18 mouse cellular contexts compared by ENCODE assay signal in the genomic region with DNA sequence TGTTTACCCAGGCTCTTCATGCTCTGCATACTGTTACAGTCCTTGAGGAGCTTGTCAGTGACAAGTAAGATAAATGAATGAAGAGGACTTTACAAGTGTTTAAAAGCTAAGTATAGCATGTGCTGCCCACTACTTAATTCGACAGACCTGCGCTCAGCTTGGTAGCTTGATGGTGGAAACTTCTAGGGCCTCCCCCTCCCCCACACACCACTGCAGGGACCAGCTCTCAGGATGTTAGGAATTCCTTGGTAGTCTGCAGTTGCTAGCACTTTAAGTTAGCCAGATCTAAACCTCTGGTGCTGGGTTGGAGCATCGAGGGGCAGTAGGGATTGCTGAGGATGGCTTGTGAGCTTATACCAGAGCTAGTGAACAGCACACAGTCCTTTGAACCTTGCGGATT.
DNase-seq lines count a peak whose midpoint lies in the region; ATAC-seq and TF ChIP-seq lines count a peak whose summit lies in the region.
"Had no signal": no experiment of that assay in that cellular context is flagged by ENCODE, and none has a peak within 500 bp of the region (broad histone marks: within the 10 kb centered on the region; RNA-seq: fewer than 3 reads in every experiment).

No protein-coding gene starts in this region.

- 19% methylated on average over 4 of the region's 4 CpGs for WGBS in intestine, embryonic 14.5 days
- WGBS in intestine, postnatal 0 days, result 43% methylated on average over 4 of the region's 4 CpGs
- WGBS in stomach, embryonic 14.5 days, result 14% methylated on average over 4 of the region's 4 CpGs
- WGBS in stomach, postnatal 0 days, result 28% methylated on average over 4 of the region's 4 CpGs
- WGBS in intestine, embryonic 15.5 days, result 24% methylated on average over 4 of the region's 4 CpGs

- no peak for TF ChIP-seq CTCF in intestine, postnatal 0 days (IDR thresholded peaks at IDR 0.05; ENCODE audit: low read depth)
- TF ChIP-seq CTCF in stomach, postnatal 0 days (IDR thresholded peaks at IDR 0.05; ENCODE audit: low read depth), result no peak

- H3K27me3 ChIP-seq in intestine, embryonic 14.5 days (replicated peaks; ENCODE audit: control insufficient read depth, insufficient read depth, low read length), result no peaks in the 10 kb centered on the region
- H3K27me3 ChIP-seq in intestine, postnatal 0 days (replicated peaks; ENCODE audit: control insufficient read depth, insufficient read depth, low read length), result no peaks in the 10 kb centered on the region
- H3K27me3 ChIP-seq in stomach, embryonic 14.5 days (ENCODE audit: control insufficient read depth, insufficient read depth, low read length), result no peaks in the 10 kb centered on the region
- no peaks in the 10 kb centered on the region for H3K27me3 ChIP-seq in stomach, postnatal 0 days (ENCODE audit: control insufficient read depth, insufficient read depth, low read length)
- H3K27me3 ChIP-seq in intestine, embryonic 15.5 days (replicated peaks), result no peaks in the 10 kb centered on the region
- H3K27me3 ChIP-seq: hindbrain, embryonic 12.5 days had no signal

- H3K4me1 ChIP-seq in intestine, embryonic 14.5 days (replicated peaks; ENCODE audit: control insufficient read depth, insufficient read depth, low read length), result peaks cover 26% of the 10 kb centered on the region
- H3K4me1 ChIP-seq in intestine, postnatal 0 days (replicated peaks; ENCODE audit: control insufficient read depth, insufficient read depth, low read length), result no peaks in the 10 kb centered on the region
- peaks cover 16% of the 10 kb centered on the region; the same call in 1 of the 2 replicates for H3K4me1 ChIP-seq in stomach, embryonic 14.5 days (ENCODE audit: control insufficient read depth, insufficient read depth, low read length)
- H3K4me1 ChIP-seq in stomach, postnatal 0 days (replicated peaks; ENCODE audit: control insufficient read depth, insufficient read depth), result no peaks in the 10 kb centered on the region; the same call in 1 of the 2 replicates
- H3K4me1 ChIP-seq in intestine, embryonic 15.5 days (replicated peaks), result peaks cover 12% of the 10 kb centered on the region
- H3K4me1 ChIP-seq: forebrain, embryonic 10.5 days; midbrain, embryonic 13.5 days had no signal

- no peak for TF ChIP-seq EP300 in stomach, postnatal 0 days (optimal IDR thresholded peaks at IDR 0.05)

- H3K4me2 ChIP-seq in intestine, embryonic 14.5 days (ENCODE audit: low read length), result peak overlapping the region; percentile 22
- H3K4me2 ChIP-seq in intestine, postnatal 0 days (replicated peaks; ENCODE audit: low read depth), result no peak overlapping the region
- no peak overlapping the region for H3K4me2 ChIP-seq in stomach, embryonic 14.5 days (replicated peaks; ENCODE audit: low read depth, low read length)
- H3K4me2 ChIP-seq in stomach, postnatal 0 days (replicated peaks; ENCODE audit: low read depth), result no peak overlapping the region
- H3K4me2 ChIP-seq in intestine, embryonic 15.5 days (replicated peaks), result 0 out of 2 replicates have a peak overlapping the region, but pooled peaks have one; percentile 17
- H3K4me2 ChIP-seq: hindbrain, embryonic 12.5 days; liver, embryonic 11.5 days; midbrain, embryonic 13.5 days had no signal

- H3K4me3 ChIP-seq in intestine, embryonic 14.5 days (ENCODE audit: low read depth, low read length), result no peak overlapping the region
- H3K4me3 ChIP-seq in intestine, postnatal 0 days (ENCODE audit: low read depth, low read length), result no peak overlapping the region
- H3K4me3 ChIP-seq in stomach, embryonic 14.5 days (ENCODE audit: low read depth, low read length), result no peak overlapping the region
- H3K4me3 ChIP-seq in stomach, postnatal 0 days (ENCODE audit: low read depth, low read length), result no peak overlapping the region
- H3K4me3 ChIP-seq in intestine, embryonic 15.5 days (replicated peaks), result no peak overlapping the region
- H3K4me3 ChIP-seq: forebrain, embryonic 10.5 days; hindbrain, embryonic 12.5 days; layer of hippocampus, adult 2 months; midbrain, embryonic 13.5 days; myocyte had no signal

- peak overlapping the region; percentile 62 for H3K27ac ChIP-seq in intestine, embryonic 14.5 days (ENCODE audit: low read depth)
- H3K27ac ChIP-seq in intestine, postnatal 0 days (ENCODE audit: low read depth, low read length), result no peak overlapping the region
- H3K27ac ChIP-seq in stomach, embryonic 14.5 days (ENCODE audit: low read length), result no peak overlapping the region; the same call in 1 of the 2 replicates
- no peak overlapping the region for H3K27ac ChIP-seq in stomach, postnatal 0 days (replicated peaks)
- peak overlapping the region; percentile 36; the same call in 1 of the 2 replicates for H3K27ac ChIP-seq in intestine, embryonic 15.5 days
- H3K27ac ChIP-seq: forebrain, embryonic 10.5 days; hindbrain, embryonic 12.5 days; layer of hippocampus, adult 2 months; midbrain, embryonic 13.5 days had no signal

- no peaks in the 10 kb centered on the region for H3K9me3 ChIP-seq in intestine, embryonic 14.5 days (ENCODE audit: control insufficient read depth, low read length)
- no peaks in the 10 kb centered on the region for H3K9me3 ChIP-seq in intestine, postnatal 0 days (ENCODE audit: control insufficient read depth)
- no peaks in the 10 kb centered on the region for H3K9me3 ChIP-seq in stomach, embryonic 14.5 days (ENCODE audit: control insufficient read depth, low read depth, low read length)
- no peaks in the 10 kb centered on the region for H3K9me3 ChIP-seq in stomach, postnatal 0 days (ENCODE audit: control insufficient read depth, low read length)
- no peaks in the 10 kb centered on the region for H3K9me3 ChIP-seq in intestine, embryonic 15.5 days
- H3K9me3 ChIP-seq: forebrain, embryonic 10.5 days; hindbrain, embryonic 12.5 days; midbrain, embryonic 13.5 days had no signal

- H3K9ac ChIP-seq in intestine, embryonic 14.5 days (ENCODE audit: low read length), result no peak overlapping the region
- H3K9ac ChIP-seq in intestine, postnatal 0 days (ENCODE audit: low read depth, low read length), result no peak overlapping the region
- H3K9ac ChIP-seq in stomach, embryonic 14.5 days (replicated peaks; ENCODE audit: low read depth, low read length), result no peak overlapping the region
- H3K9ac ChIP-seq in stomach, postnatal 0 days (ENCODE audit: low read length), result no peak overlapping the region
- H3K9ac ChIP-seq in intestine, embryonic 15.5 days, result no peak overlapping the region
- H3K9ac ChIP-seq: forebrain, postnatal 0 days; hindbrain, embryonic 12.5 days; midbrain, embryonic 13.5 days had no signal

- peak; percentile 74 for DNase-seq in intestine, embryonic 14.5 days (ENCODE audit: low spot score)
- no peak for DNase-seq in stomach, postnatal 0 days (ENCODE audit: low spot score)
- DNase-seq in spleen, postnatal 10 days (ENCODE audit: low spot score in 2 of 2), result no peak
- no peak for DNase-seq in urinary bladder, postnatal 4 days (ENCODE audit: low spot score in 2 of 2)
- DNase-seq: adrenal gland, adult 2 months; cerebellum, adult 8-10 months; forebrain, postnatal 0 days; lung, adult 18-20 months had no signal

- H3K36me3 ChIP-seq in intestine, embryonic 14.5 days (ENCODE audit: control insufficient read depth, insufficient read depth, low read length), result no peaks in the 10 kb centered on the region
- H3K36me3 ChIP-seq in intestine, postnatal 0 days (ENCODE audit: control insufficient read depth, insufficient read depth), result no peaks in the 10 kb centered on the region
- no peaks in the 10 kb centered on the region for H3K36me3 ChIP-seq in stomach, embryonic 14.5 days (ENCODE audit: control insufficient read depth, insufficient read depth, low read length)
- no peaks in the 10 kb centered on the region for H3K36me3 ChIP-seq in stomach, postnatal 0 days (ENCODE audit: control insufficient read depth, insufficient read depth, low read length)
- H3K36me3 ChIP-seq in intestine, embryonic 15.5 days, result no peaks in the 10 kb centered on the region
- H3K36me3 ChIP-seq: forebrain, embryonic 10.5 days; hindbrain, embryonic 12.5 days; midbrain, embryonic 13.5 days had no signal

- no peak; the same call in 1 of the 2 replicates for ATAC-seq in intestine, embryonic 14.5 days (replicated peaks; ENCODE audit: low FRiP score, low TSS enrichment, low read depth)
- no peak for ATAC-seq in intestine, postnatal 0 days
- ATAC-seq in stomach, embryonic 14.5 days (ENCODE audit: insufficient number of reproducible peaks, insufficient read depth, low FRiP score, low read depth), result peak; percentile 53; the same call in 1 of the 2 replicates
- ATAC-seq in stomach, postnatal 0 days (ENCODE audit: low FRiP score, low TSS enrichment), result no peak
- ATAC-seq in intestine, embryonic 15.5 days, result peak; percentile 70
- ATAC-seq: forebrain, postnatal 0 days; inflammation-experienced regulatory T-cells, adult 6 months; midbrain, embryonic 13.5 days had no signal

Comparison
In these comparisons a context has a peak if more than half of its experiments do, and no peak if none do; other contexts are left out.
1. ATAC-seq: peak in stomach, embryonic 14.5 days (single experiment) and intestine, embryonic 15.5 days (single experiment); none in intestine, embryonic 14.5 days (single experiment), intestine, postnatal 0 days (single experiment) and stomach, postnatal 0 days (single experiment).
2. H3K27ac ChIP-seq: peak in intestine, embryonic 14.5 days (single experiment) and intestine, embryonic 15.5 days (single experiment); none in intestine, postnatal 0 days (single experiment), stomach, embryonic 14.5 days (single experiment) and stomach, postnatal 0 days (single experiment).
3. H3K4me2 ChIP-seq: peak in intestine, embryonic 14.5 days (single experiment) and intestine, embryonic 15.5 days (single experiment); none in intestine, postnatal 0 days (single experiment), stomach, embryonic 14.5 days (single experiment) and stomach, postnatal 0 days (single experiment).